Mouse (Mus musculus): ENCODE measurements around the gene Pdss2. TPM values are rescaled to one million over a fixed set of nuclear protein-coding genes. Genes with fewer than 3 reads are reported as not detected.

Gene Pdss2
- polyA plus RNA-seq, 1 experiment: 13.1 TPM

DNA sequence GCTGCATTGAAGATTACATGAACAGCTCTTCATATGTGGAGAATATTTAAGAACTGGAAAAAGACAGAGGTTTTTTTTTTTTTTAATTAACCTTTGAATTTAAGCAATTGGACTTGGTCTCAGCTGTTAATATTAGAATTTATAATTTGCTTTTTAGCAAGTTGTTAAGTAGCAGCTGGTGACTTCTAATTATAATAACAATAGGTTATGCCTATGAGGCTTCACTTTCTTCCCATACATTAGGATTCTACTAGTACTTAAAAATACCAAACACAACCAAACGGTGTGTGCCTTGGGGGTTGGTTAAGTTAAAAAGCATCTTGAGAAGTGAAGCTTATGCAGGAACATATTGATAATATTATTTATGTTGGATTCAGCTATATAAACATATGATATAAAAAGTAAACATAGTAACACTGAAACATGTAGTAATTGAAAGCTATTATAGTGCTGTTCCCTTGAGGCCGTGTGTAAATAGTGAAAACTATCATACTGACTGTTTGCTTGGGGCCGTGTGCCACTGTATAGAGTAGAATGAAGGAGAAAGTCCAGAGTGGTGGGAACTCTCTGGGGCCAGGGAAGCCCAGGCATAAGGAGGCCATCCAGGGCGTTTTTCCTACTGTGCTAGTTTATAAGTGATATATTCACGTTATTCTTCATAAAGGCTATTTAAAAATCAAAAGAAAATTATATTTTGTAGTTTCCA is 87.0 kb downstream of the Pdss2 start:
- H3K36me3 ChIP-seq (ENCODE audit: control insufficient read depth, insufficient read depth, low read length, poor library complexity, severe bottlenecking): no peaks in the 10 kb centered on the region; the same call in 1 of the 2 replicates
- no peaks in the 10 kb centered on the region for H3K27me3 ChIP-seq (ENCODE audit: control insufficient read depth, insufficient read depth, low read length, poor library complexity, severe bottlenecking)
- H3K27ac ChIP-seq (ENCODE audit: insufficient read depth, low read length): no peak overlapping the region
- H3K4me1 ChIP-seq (ENCODE audit: control insufficient read depth, insufficient read depth, low read length): no peaks in the 10 kb centered on the region
- TF ChIP-seq CTCF (IDR thresholded peaks at IDR 0.05; ENCODE audit: low read depth, low read length): no peak
- TF ChIP-seq POLR2A (IDR thresholded peaks at IDR 0.05; ENCODE audit: insufficient read depth, low read length): no peak
- TF ChIP-seq EP300 (IDR thresholded peaks at IDR 0.05; ENCODE audit: insufficient read depth, low read depth, low read length): no peak
- H3K9ac ChIP-seq (ENCODE audit: low read depth, poor library complexity, severe bottlenecking): no peak overlapping the region
- no peaks in the 10 kb centered on the region for H3K9me3 ChIP-seq (replicated peaks; ENCODE audit: control insufficient read depth, insufficient read depth, low read length, poor library complexity, severe bottlenecking)
- H3K4me3 ChIP-seq (ENCODE audit: low read depth, low read length): no peak overlapping the region

DNA sequence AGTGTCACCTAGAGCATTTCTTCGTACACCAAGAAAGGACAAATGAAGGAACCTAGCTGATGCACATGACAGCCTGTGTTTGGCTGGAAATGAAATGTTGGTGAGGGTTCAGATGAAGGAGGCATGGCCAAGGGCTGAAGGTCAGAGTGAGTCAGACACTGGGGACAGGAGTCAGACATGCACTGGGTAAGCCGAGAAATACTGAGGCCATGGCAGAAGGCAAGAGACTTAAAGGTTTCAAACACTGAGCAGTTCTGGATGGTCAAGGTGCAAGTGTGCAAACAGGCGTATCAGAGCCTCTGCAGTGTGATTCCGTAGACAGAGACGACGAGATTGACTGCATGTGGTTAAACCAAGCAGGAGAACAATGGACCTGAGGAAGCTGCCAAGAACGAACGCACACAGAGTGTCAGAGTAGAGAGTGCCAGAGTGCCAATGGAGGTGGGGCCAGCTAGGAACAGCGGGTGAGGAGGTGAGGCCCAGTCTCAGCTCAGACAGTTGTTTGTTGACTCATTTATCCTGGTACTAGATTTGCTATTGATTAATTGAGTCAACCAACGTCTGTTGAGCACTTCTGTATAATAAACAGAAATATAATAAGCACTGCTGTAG is 89.6 kb downstream of the Pdss2 start:
- Histone ChIP-seq H3K27me3 (ENCODE audit: control insufficient read depth, insufficient read depth, low read length, poor library complexity, severe bottlenecking) (no peaks in the 10 kb centered on the region), H3K4me3 (ENCODE audit: low read depth, low read length) (no peak overlapping the region), H3K9me3 (replicated peaks; ENCODE audit: control insufficient read depth, insufficient read depth, low read length, poor library complexity, severe bottlenecking) (no peaks in the 10 kb centered on the region), H3K27ac (ENCODE audit: insufficient read depth, low read length) (no peak overlapping the region), H3K9ac (ENCODE audit: low read depth, poor library complexity, severe bottlenecking) (no peak overlapping the region), H3K36me3 (ENCODE audit: control insufficient read depth, insufficient read depth, low read length, poor library complexity, severe bottlenecking) (no peaks in the 10 kb centered on the region; the same call in 1 of the 2 replicates), H3K4me1 (ENCODE audit: control insufficient read depth, insufficient read depth, low read length) (no peaks in the 10 kb centered on the region)
- TF ChIP-seq POLR2A (IDR thresholded peaks at IDR 0.05; ENCODE audit: insufficient read depth, low read length) (no peak), EP300 (IDR thresholded peaks at IDR 0.05; ENCODE audit: insufficient read depth, low read depth, low read length) (no peak), CTCF (IDR thresholded peaks at IDR 0.05; ENCODE audit: low read depth, low read length) (no peak)

DNA sequence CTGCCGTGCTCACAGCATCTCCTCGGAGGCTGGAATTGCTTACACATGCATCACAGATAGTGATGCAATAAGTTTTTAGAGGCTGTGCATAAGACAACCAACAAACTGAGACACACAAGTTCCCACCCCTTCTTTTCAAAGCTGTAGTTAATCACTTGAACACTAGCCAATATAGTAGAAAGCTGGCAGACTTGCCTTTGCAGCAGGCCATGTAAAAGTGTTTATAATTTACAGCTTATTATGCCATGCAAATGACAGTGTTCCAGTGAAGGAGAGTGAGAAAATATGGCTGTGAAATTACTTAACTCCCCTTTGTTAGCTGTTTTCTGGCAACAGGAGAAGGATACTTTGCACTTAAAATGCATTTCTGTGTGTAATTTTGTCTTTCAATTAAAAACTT is 90.9 kb downstream of the Pdss2 start:
- Histone ChIP-seq H3K9ac (ENCODE audit: low read depth, poor library complexity, severe bottlenecking) (no peak overlapping the region), H3K27ac (ENCODE audit: insufficient read depth, low read length) (no peak overlapping the region), H3K27me3 (ENCODE audit: control insufficient read depth, insufficient read depth, low read length, poor library complexity, severe bottlenecking) (no peaks in the 10 kb centered on the region), H3K36me3 (ENCODE audit: control insufficient read depth, insufficient read depth, low read length, poor library complexity, severe bottlenecking) (no peaks in the 10 kb centered on the region; the same call in 1 of the 2 replicates), H3K4me1 (ENCODE audit: control insufficient read depth, insufficient read depth, low read length) (no peaks in the 10 kb centered on the region), H3K4me3 (ENCODE audit: low read depth, low read length) (no peak overlapping the region), H3K9me3 (replicated peaks; ENCODE audit: control insufficient read depth, insufficient read depth, low read length, poor library complexity, severe bottlenecking) (no peaks in the 10 kb centered on the region)
- no peak for TF ChIP-seq POLR2A (IDR thresholded peaks at IDR 0.05; ENCODE audit: insufficient read depth, low read length)
- TF ChIP-seq EP300 (IDR thresholded peaks at IDR 0.05; ENCODE audit: insufficient read depth, low read depth, low read length): no peak
- no peak for TF ChIP-seq CTCF (IDR thresholded peaks at IDR 0.05; ENCODE audit: low read depth, low read length)

DNA sequence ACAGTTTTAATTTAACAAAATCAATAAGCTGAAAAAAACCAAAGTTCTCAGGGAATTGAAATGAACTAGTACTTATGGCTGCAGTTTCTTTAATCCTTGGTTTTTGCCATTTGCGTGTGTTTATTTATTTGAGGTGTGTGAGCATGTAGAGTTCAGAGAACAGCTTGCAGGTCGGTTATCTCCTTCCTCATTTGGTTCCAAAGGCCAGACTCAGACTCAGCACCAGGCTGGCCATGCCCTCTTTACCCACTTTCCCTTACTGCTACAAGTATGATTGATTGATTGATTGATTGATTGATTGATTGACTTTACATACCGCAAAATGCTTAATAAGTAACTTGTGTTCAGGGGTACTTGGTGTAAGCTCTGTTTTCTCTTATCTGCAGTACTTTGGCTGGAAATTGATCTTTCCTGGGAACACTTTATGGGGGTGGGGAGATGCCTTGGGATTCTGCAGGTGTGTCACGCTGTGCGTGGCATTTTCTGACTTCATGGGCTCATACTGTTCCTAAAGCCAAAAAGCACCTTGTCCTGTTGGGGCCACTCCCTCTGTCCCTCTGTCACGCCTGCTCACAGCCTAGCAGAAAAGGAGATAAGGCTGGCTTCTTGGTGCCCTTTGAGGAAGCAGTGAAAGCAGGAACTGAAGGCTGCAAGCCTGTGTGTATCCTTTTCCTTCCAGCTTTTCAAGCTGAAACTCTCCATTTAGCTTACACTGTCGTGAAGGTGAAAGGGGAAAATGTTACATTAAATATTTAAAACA is 91.6 kb downstream of the Pdss2 start:
- Histone ChIP-seq H3K9me3 (replicated peaks; ENCODE audit: control insufficient read depth, insufficient read depth, low read length, poor library complexity, severe bottlenecking) (no peaks in the 10 kb centered on the region), H3K9ac (ENCODE audit: low read depth, poor library complexity, severe bottlenecking) (no peak overlapping the region), H3K36me3 (ENCODE audit: control insufficient read depth, insufficient read depth, low read length, poor library complexity, severe bottlenecking) (no peaks in the 10 kb centered on the region; the same call in 1 of the 2 replicates), H3K4me1 (ENCODE audit: control insufficient read depth, insufficient read depth, low read length) (no peaks in the 10 kb centered on the region), H3K27me3 (ENCODE audit: control insufficient read depth, insufficient read depth, low read length, poor library complexity, severe bottlenecking) (no peaks in the 10 kb centered on the region), H3K27ac (ENCODE audit: insufficient read depth, low read length) (no peak overlapping the region), H3K4me3 (ENCODE audit: low read depth, low read length) (no peak overlapping the region)
- TF ChIP-seq CTCF (IDR thresholded peaks at IDR 0.05; ENCODE audit: low read depth, low read length) (no peak), POLR2A (IDR thresholded peaks at IDR 0.05; ENCODE audit: insufficient read depth, low read length) (no peak), EP300 (IDR thresholded peaks at IDR 0.05; ENCODE audit: insufficient read depth, low read depth, low read length) (no peak)

DNA sequence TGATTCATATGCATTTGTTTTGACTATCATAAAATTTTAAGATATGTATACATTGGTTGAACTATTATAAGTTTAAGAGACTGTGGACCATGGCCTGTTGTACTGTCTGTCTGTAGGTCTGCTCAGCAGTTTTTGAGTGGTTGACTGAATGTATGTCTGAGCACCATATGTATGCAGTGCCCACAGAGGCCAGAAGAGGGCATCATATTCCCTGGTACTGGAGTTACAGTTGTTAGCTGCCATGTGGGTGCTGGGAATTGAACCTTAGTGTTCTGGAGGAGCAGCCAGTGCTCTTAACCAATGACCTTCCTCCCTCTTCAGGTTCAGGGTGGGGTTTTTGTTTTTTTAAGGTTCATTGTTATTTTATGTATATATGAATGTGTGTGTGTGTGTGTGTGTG is 93.9 kb downstream of the Pdss2 start:
- Histone ChIP-seq H3K4me3 (ENCODE audit: low read depth, low read length) (no peak overlapping the region), H3K27ac (ENCODE audit: insufficient read depth, low read length) (no peak overlapping the region), H3K9ac (ENCODE audit: low read depth, poor library complexity, severe bottlenecking) (no peak overlapping the region), H3K36me3 (ENCODE audit: control insufficient read depth, insufficient read depth, low read length, poor library complexity, severe bottlenecking) (no peaks in the 10 kb centered on the region; the same call in 1 of the 2 replicates), H3K4me1 (ENCODE audit: control insufficient read depth, insufficient read depth, low read length) (no peaks in the 10 kb centered on the region), H3K27me3 (ENCODE audit: control insufficient read depth, insufficient read depth, low read length, poor library complexity, severe bottlenecking) (no peaks in the 10 kb centered on the region), H3K9me3 (replicated peaks; ENCODE audit: control insufficient read depth, insufficient read depth, low read length, poor library complexity, severe bottlenecking) (no peaks in the 10 kb centered on the region)
- TF ChIP-seq CTCF (IDR thresholded peaks at IDR 0.05; ENCODE audit: low read depth, low read length) (peak; percentile 10), POLR2A (IDR thresholded peaks at IDR 0.05; ENCODE audit: insufficient read depth, low read length) (no peak)
